Mouse (Mus musculus) spleen, adult 2 months (tissue): Measurements from ENCODE around the gene Prdm9.

Experiments
- CTCF ChIP-seq: fragments of 200-500 bp; IDR thresholded peaks from 2 replicates; pipeline ENCODE4 v1.5.1; 2011; ENCODE audit warnings: mild to moderate bottlenecking, inconsistent platforms; ENCODE audit not compliant: insufficient read depth, insufficient read length, insufficient replicate concordance; ENCODE audit errors: extremely low read depth
- POLR2A ChIP-seq: fragments of 200-500 bp; IDR thresholded peaks from 2 replicates; pipeline ENCODE4 v1.6.1; 2011; ENCODE audit warnings: low read depth, low read length, inconsistent platforms

DNA sequence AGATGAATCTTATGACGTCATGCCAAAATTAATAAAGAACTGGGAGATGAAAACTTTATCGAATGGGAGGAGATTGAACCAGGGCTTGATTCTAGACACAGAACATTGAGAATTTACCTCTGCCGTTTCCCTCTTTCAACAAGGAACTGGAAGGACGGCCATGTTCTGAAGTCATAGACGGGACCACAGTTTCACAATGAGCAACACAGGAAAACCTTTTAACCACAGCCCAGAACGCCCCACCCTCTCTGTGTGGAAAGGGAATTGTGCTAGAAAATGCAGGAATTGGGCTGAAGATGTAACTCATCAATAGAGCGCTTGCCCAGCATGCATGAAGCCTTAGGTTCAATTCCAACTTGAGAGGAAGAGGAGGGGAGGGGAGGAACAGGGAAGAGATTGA is 18.9 kb upstream of the Prdm9 start:
- no peak for TF ChIP-seq CTCF
- no peak for TF ChIP-seq POLR2A
